Mouse (Mus musculus) G1E (cell line): ENCODE measurements at regions not wholly inside any gene's neighbourhood (a gene's known extent, or its start where the extent isn't known, plus 50 kb on each side); places are given as distances from the start of the nearest gene placed in this dataset.

Source experiments
- CTCF ChIP-seq: IDR thresholded peaks from 2 replicates; pipeline ENCODE4 v1.5.1; 2012; ENCODE audit warnings: low read depth, low read length, inconsistent platforms, mixed read lengths
- GATA1 ChIP-seq: IDR thresholded peaks from 2 replicates; pipeline ENCODE4 v1.6.1; 2012; ENCODE audit warnings: borderline replicate concordance, low read length, inconsistent platforms, mixed read lengths
- GATA2 ChIP-seq: IDR thresholded peaks from 2 replicates; pipeline ENCODE4 v1.6.1; 2012; ENCODE audit warnings: low read depth, low read length, inconsistent platforms, borderline replicate concordance
- POLR2AphosphoS5 ChIP-seq: IDR thresholded peaks from 2 replicates; pipeline ENCODE4 v1.6.1; 2012; ENCODE audit warnings: low read depth, low read length, inconsistent platforms; ENCODE audit not compliant: insufficient replicate concordance
- TAL1 ChIP-seq: conservative IDR thresholded peaks from 2 replicates; pipeline ENCODE4 v1.6.1; 2012; ENCODE audit warnings: low read depth, low read length, inconsistent platforms, mixed read lengths

DNA sequence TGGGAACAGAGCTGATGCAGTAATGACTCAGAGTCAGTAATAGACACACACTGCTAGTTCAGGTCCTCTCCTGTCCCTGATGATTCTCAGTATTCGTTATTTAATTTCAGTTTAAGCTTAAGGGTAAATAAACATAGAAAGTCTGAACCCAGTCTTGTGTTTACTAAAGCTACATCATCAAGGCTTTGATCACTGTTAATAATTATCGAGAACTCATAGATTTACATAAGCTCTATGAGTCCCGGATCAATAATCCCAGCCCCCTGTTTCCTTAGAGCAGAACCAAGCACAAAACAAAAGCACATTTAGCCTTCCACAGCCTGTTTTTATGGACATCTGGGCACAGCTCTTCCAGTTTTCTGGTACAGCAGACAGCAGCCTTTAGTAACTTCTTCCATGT is 59.0 kb upstream of the Ifngr1 start:
- TF ChIP-seq CTCF (no peak), TAL1 (no peak), GATA1 (no peak), POLR2AphosphoS5 (no peak), GATA2 (no peak)
